In the genomic region with DNA sequence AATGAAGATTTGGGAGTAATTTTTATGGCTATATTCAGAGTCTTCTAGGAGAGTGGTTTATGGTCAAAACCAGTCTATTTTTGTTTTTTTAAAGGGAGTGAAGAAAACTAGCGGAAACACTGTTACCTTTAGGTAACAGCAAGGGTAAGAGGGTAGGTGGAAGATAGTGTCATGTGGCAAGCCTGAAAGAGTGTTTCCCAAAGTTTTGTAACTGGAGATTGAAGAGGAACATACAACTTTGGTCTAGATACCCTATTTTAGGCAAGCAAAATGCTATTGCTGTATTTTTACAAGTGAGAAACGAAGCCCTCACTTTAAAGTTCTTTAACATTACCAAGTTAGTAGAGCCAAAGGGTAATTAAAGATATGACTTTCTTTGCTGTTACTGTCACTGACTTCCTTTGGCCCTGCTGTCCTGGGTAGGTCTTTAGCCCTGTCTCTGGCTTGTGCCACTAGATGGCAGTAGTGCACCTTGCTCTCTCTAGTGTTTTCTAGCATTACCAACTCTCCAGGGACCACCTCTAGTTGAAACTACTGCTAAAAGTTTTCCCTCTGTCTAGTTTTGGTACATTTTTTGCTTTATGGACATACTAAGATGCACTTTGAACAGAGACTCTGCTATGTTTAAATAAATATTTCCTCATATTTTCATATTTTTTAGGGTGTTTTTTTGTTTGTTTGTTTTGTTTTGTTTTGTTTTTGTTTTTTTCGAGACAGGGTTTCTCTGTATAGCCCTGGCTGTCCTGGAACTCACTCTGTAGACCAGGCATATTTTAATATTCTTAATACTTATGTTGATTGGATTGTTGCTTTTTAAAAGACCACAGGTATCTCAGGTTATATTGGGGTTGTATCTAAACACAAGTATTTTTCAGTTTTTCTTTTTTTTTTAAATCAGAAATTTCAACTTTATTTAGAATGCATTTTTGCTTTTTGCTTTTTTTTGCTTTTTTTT, we compare ENCODE assay signal across 8 mouse cellular contexts.
DNase-seq lines count a peak whose midpoint lies in the region; ATAC-seq lines count a peak whose summit lies in the region.

No protein-coding gene starts in this region.

- WGBS in midbrain, embryonic 11.5 days, result 56% methylated on average over 3 of the region's 3 CpGs

- no peak overlapping the region for H3K4me2 ChIP-seq in midbrain, embryonic 11.5 days

- peak; percentile 38 for DNase-seq in WW6 (ENCODE audit: low read depth, low spot score)
- peak; percentile 94 to 96 for DNase-seq in cerebellum, postnatal 14 days
- peak; percentile 90 for DNase-seq in gastrocnemius, adult 18-20 months (ENCODE audit: low spot score)
- peak; percentile 79 to 84 for DNase-seq in left cerebral cortex, postnatal 10 days (ENCODE audit: extremely low spot score in 1 of 2, low spot score in 2 of 2)
- peak; percentile 96 for DNase-seq in midbrain, embryonic 11.5 days (ENCODE audit: low spot score, missing footprints)
- peak; percentile 81 for DNase-seq in skeletal muscle tissue, adult 2 months (ENCODE audit: low read depth, low spot score)
- peak; percentile 69 for DNase-seq in yolk sac, embryonic 10.5 days (ENCODE audit: low spot score)

- no peaks in the 10 kb centered on the region for H3K9me3 ChIP-seq in midbrain, embryonic 11.5 days (ENCODE audit: control insufficient read depth, low read length)

- H3K4me1 ChIP-seq in midbrain, embryonic 11.5 days (ENCODE audit: control insufficient read depth, insufficient read depth, low read length), result no peaks in the 10 kb centered on the region

- intact Hi-C loops in left cerebral cortex, postnatal 10 days (cut with DNase I), result loop anchor here (5.0 to 10.0 kb wide), 3 partner anchors 188 to 976 kb away; no protein-coding TSS in a partner anchor

- ATAC-seq in inflammation-experienced regulatory T-cells, adult 6 months, result peak; percentile 85
- ATAC-seq in midbrain, embryonic 11.5 days (ENCODE audit: low FRiP score), result peak; percentile 78; the same call in 1 of the 2 replicates

- H3K4me3 ChIP-seq in midbrain, embryonic 11.5 days (ENCODE audit: low read depth, low read length), result no peak overlapping the region

- H3K27ac ChIP-seq in midbrain, embryonic 11.5 days (ENCODE audit: low read depth, low read length), result no peak overlapping the region

- H3K9ac ChIP-seq in midbrain, embryonic 11.5 days (ENCODE audit: low read length), result no peak overlapping the region

- H3K27me3 ChIP-seq in midbrain, embryonic 11.5 days (ENCODE audit: control insufficient read depth, insufficient read depth, low read length), result no peaks in the 10 kb centered on the region

- no peaks in the 10 kb centered on the region for H3K36me3 ChIP-seq in midbrain, embryonic 11.5 days (ENCODE audit: control insufficient read depth, insufficient read depth, low read length)

Comparison
In these comparisons a context has a peak if more than half of its experiments do, and no peak if none do; other contexts are left out.
1. DNase-seq: peak in every context shown above with its lines; median percentile 96 in midbrain, embryonic 11.5 days; 95 in cerebellum, postnatal 14 days; 90 in gastrocnemius, adult 18-20 months; 82 in left cerebral cortex, postnatal 10 days; 81 in skeletal muscle tissue, adult 2 months; 69 in yolk sac, embryonic 10.5 days; 38 in WW6.